ENCODE assay signal across 9 mouse cellular contexts in the genomic region with DNA sequence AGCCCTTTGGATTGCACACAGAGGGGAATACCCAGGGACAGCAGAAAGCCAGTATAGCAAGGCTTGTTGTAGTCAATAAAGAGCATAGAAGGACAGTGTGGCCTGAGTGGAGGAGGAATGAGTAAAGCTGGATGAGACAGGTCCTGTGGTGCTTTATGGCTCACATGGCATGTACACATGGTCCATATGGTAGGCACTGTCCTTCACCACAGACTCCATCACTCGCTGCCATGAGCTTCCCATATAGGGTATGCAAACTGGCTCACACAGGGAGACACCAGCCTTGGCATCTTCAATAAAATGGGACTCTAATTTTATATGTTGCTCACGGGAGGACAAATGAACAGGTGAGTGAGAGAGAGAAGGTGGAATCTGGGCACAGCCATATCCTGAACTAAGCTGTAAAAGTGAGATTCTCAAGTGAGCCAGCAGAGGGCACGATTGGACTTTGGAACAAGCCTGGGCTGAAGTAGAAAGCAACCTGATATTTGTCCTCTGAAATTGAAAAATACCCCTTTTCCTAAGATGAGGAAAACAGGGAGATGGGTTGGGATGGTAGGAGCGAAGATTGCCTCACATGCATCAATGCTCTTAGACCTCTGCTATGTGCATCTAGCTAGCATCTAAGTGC. TPM values are rescaled to one million over a fixed set of nuclear protein-coding genes. Genes with fewer than 3 reads are reported as not detected.
DNase-seq lines count a peak whose midpoint lies in the region; ATAC-seq and TF ChIP-seq lines count a peak whose summit lies in the region.
"Had no signal": no experiment of that assay in that cellular context is flagged by ENCODE, and none has a peak within 500 bp of the region (broad histone marks: within the 10 kb centered on the region; RNA-seq: fewer than 3 reads in every experiment).

No protein-coding gene starts in this region.

- no peak overlapping the region for H3K4me2 ChIP-seq in liver, postnatal 0 days (ENCODE audit: low read depth, low read length)

- no peak for TF ChIP-seq EP300 in liver, postnatal 0 days (IDR thresholded peaks at IDR 0.05; ENCODE audit: low read depth)

- H3K36me3 ChIP-seq in thymus, adult 2 months (ENCODE audit: control insufficient read depth, insufficient read depth, low read length): no peaks in the 10 kb centered on the region
- H3K36me3 ChIP-seq in liver, postnatal 0 days (replicated peaks; ENCODE audit: insufficient read depth, low read length): no peaks in the 10 kb centered on the region

- H3K4me1 ChIP-seq in thymus, adult 2 months (replicated peaks; ENCODE audit: control insufficient read depth, insufficient read depth, low read length): no peaks in the 10 kb centered on the region
- no peaks in the 10 kb centered on the region for H3K4me1 ChIP-seq in liver, postnatal 0 days (ENCODE audit: insufficient read depth)

- no peak overlapping the region for H3K9ac ChIP-seq in liver, postnatal 0 days (replicated peaks)

- no peaks in the 10 kb centered on the region for H3K9me3 ChIP-seq in liver, postnatal 0 days (ENCODE audit: low read length)

- no peak for TF ChIP-seq CTCF in thymus, adult 2 months (IDR thresholded peaks at IDR 0.05; ENCODE audit: borderline replicate concordance, control insufficient read depth, extremely low read depth, insufficient read depth, low read length, poor library complexity)
- TF ChIP-seq CTCF in liver, postnatal 0 days (IDR thresholded peaks at IDR 0.05; ENCODE audit: low read depth): peak; percentile 79

- 32% methylated on average over 4 of the region's 4 CpGs for WGBS in thymus, adult 2 months
- 32% methylated on average over 4 of the region's 4 CpGs for WGBS in liver, postnatal 0 days (ENCODE audit: insufficient replicate concordance)

- H3K27me3 ChIP-seq in thymus, adult 2 months (ENCODE audit: control insufficient read depth, insufficient read depth, low read length): no peaks in the 10 kb centered on the region
- H3K27me3 ChIP-seq in liver, postnatal 0 days (ENCODE audit: insufficient read depth, low read length): no peaks in the 10 kb centered on the region

- TF ChIP-seq POLR2A in thymus, adult 2 months (IDR thresholded peaks at IDR 0.05; ENCODE audit: control insufficient read depth, extremely low read depth, insufficient read depth, low read length, poor library complexity): no peak

- H3K27ac ChIP-seq in thymus, adult 2 months (ENCODE audit: control insufficient read depth, insufficient read depth, low read length): no peak overlapping the region
- H3K27ac ChIP-seq in liver, postnatal 0 days (ENCODE audit: low read depth): no peak overlapping the region
- H3K27ac ChIP-seq: macrophage had no signal

- no peak overlapping the region for H3K4me3 ChIP-seq in thymus, adult 2 months (ENCODE audit: control insufficient read depth, insufficient read depth, low read length)
- no peak overlapping the region for H3K4me3 ChIP-seq in liver, postnatal 0 days (ENCODE audit: low read depth, low read length)

- peak; percentile 46; the same call in 1 of the 2 replicates for ATAC-seq in liver, postnatal 0 days
- no peak for ATAC-seq in erythroblast, adult 5-6 weeks (replicated peaks; ENCODE audit: low FRiP score, poor library complexity, severe bottlenecking)

- DNase-seq in thymus, adult 2 months: peak; percentile 26
- no peak for DNase-seq in thymus, adult 18-20 months
- DNase-seq in cerebellum, adult 9-11 months: peak; percentile 11
- DNase-seq in frontal cortex, postnatal 14 days (ENCODE audit: low spot score in 2 of 2): peak; percentile 33 to 70
- peak; percentile 60 for DNase-seq in kidney, postnatal 14 days
- DNase-seq in liver, postnatal 0 days: peak; percentile 69
- peak; percentile 46 for DNase-seq in ovary, postnatal 36 days (ENCODE audit: low spot score)

RNA-seq across cellular contexts. Expression of a gene that starts 41.9 kb away (rescaled TPM):
- polyA plus RNA-seq in thymus, adult 2 months (2012; rRNA removed): 0.20 TPM in 2 replicates
- polyA plus RNA-seq in liver, postnatal 0 days (2015; fragmentation: Nextera tagmentation; extraction: Ambion mirVana): 0.07 TPM in 1 of 2 replicates, not detected in the other
- not detected in 2 replicates for total RNA-seq in erythroblast, adult 5-6 weeks (2015; ENCODE audit: low replicate concordance)
- not detected in 2 replicates for total RNA-seq in erythroblast, adult 5-6 weeks (2017; ENCODE audit: low replicate concordance)
- polyA plus RNA-seq: macrophage had no signal

Comparison
In these comparisons a context has a peak if more than half of its experiments do, and no peak if none do; other contexts are left out.
1. DNase-seq: peak in thymus, adult 2 months (single experiment), cerebellum, adult 9-11 months (single experiment), frontal cortex, postnatal 14 days (2 of 2), kidney, postnatal 14 days (single experiment), liver, postnatal 0 days (single experiment) and ovary, postnatal 36 days (single experiment); none in thymus, adult 18-20 months (0 of 2).